Mouse (Mus musculus) frontal cortex, postnatal 10 days (tissue): ENCODE measurements around the gene Smim6.
A peak's percentile ranks its signal among the peaks of the same experiment; 100 is the strongest.

Experiments used
- DNase-seq, 2 experiments: peaks; one replicate each; pipeline ENCODE4 v3.0.0; 2022; ENCODE audit warnings: low spot score in 2 of 2, mixed read lengths in 1 of 2

The Smim6 gene

DNA sequence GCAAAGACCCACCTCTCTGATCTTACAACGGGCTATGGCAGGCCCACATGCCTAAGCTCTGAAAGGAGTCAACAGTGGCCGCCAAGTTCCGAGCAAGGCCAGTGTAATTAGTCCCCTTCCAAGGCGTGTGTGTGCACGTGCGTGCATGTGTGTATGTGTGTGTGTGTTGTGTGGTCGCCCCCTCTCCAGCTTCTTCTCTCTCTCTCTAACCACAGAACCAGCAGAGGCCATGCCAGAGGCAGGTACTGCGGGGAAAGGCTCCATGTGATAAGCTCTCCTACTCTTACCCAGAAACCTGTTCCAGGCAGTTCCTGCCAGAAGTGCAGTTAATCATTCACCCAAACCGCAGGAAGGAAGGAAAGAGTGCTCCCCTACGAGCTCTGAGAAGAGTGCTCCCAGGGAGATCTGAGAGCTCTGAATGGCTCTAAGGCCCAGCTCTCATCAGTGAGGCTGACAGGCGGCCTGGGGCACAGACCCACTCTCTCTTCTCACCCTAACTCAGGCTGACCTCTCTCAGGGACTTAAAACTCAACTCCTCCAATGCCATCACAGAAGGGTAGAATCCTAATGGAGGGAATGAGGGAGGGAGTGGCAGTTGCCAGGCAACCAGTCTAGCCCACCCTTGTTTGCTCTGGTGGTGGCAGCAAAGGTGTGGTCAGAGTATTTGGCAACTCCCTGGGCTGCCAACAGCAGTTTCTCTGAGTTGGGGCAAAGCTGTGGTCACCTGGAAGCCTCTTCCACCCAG, at the start of gene Smim6:
Gene Smim6 (plus strand): TSS at position 386 of the 745 bp plus-strand sequence.
- DNase-seq: no peak

DNA sequence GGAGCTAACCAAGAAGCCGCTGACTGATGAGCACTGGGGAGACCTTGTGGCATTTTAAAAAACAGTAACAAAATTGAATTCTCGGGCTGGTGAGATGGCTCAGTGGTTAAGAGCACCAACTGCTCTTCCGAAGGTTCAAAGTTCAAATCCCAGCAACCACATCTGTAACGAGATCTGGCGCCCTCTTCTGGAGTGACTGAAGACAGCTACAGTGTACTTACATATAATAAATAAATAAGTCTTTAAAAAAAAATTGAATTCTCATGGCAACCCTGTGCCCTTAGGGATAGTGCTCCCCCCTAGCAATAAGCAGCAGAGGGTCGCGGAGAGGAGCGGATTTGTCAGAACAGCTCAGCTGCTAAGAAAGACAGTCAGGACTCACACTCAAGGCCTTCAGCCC, 47.9 kb upstream of the Smim6 start:
- DNase-seq: no peak

DNA sequence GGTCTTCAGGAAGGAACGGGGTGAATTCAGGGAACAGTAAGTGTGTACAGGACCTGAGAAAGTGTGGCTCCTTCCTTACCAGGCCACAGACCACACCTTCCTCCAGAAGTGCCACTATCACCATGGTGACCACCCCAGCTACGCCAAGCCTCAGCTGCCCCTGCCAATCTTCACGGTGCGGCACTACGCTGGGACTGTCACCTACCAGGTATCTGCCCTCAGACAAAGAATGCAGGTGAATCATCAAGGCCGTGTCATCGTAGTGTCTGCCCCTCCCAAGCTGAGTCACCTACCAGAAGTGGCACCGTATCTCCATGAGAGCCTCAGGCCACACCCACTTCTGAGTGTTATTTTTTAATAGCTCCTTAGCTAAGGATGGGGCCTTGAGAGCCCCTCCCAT, 42.4 kb upstream of the Smim6 start:
- DNase-seq: no peak

DNA sequence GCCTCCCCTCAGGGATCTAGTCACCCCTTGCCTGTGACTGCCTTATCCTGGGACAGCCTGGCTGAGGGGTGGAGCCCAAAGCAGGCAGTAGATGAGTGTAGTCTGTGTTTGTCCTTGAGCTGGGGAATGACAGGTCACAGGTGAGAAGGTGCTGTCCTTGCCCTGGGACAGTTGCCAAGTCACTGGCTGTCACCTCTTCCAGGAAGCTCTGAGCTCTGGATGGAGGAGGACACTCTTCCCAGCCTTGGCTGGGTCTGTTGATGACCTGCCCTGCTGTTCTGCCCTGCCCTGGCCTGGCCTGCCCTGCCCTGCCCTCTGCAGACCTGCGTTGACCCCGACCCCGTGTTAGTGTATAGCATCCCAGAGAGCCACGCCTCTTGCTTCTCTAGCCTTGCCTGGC, 39.4 kb upstream of the Smim6 start:
- DNase-seq: no peak

DNA sequence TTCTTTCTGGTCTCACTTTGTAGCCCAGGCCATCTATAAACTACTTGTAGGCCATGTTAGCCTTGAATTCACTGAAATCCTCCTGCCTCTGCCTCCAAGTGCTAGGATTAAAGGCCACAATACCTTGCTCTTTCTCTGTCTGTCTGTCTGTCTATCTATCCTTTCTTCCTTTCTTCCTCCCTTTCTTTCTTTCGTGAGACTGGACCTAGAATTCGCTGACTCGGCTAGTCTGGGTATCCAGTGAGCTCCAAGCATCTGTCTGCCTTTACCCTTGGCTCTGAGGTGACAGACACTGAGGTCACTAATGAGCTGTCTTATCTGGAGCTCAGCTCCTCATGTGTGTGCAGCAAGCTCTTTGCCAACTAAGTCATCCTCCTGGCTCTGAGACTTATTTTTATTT, 35.9 kb upstream of the Smim6 start:
- DNase-seq: no peak

DNA sequence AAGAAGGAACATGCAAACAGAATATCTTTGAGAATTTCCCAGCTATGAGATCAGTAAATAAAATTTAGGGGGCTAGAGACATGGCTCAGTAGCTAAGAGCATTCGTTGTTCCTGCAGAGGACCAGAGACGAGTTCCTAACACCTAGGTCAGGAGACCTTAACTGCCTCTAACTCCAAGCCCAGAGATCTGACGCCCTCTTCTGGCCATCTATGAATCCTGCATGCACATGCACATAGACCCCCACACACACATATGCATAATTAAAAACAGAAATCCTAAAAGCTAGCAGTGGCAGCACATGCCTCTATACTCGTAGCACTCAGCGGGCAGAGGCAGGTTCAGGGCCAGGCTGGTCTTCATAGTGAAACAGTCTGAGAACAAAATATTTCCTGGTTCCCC, 35.4 kb upstream of the Smim6 start:
- DNase-seq: no peak

DNA sequence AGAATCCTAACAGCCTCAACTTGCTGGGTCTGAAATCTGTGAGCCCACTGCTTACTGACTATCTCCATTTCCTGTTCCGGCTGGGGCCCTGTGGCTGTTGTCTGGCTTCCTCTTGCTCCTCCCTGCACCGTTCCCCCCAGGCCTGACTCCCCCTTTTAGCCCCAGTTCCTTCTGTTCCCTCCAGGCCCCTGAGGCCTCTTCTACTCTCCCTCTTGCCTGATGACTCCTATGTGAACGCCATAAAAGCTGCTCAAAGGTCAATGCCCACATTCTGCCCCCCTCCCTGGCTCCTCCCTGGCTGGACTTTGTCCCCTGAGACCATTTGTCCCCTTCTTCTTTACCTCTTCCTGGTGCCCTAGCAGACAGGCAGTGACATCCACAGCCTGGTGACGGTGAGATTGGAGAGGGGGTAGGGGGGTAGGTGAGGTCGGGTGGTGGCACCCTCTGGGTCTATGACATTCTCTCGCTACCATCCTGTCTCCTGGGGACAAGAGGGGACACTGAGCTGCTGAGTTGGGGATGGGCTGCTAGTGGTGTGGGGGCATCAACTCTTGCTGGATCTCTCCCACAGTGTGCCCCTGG, 34.6 kb upstream of the Smim6 start:
- no peak for DNase-seq

DNA sequence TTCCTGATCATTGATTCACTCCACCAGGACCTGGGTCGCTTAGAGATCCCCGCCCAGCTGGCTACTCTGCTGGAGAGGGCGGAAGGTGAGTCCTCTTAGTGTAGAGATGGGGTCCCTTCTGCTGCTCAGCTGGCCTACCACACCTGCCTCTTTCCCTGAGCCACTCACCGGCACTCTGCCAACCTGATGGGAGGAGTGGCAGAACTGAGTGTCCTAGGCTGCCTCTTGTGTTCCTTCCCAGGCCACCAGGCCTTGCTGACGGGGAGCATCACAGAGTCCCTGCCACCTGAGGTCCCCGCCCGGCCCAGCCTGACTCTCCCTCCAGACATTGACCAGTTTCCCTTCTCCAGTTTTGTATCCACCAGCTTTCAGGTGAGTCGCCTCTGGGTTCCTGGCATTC, 33.7 kb upstream of the Smim6 start:
- DNase-seq: no peak

DNA sequence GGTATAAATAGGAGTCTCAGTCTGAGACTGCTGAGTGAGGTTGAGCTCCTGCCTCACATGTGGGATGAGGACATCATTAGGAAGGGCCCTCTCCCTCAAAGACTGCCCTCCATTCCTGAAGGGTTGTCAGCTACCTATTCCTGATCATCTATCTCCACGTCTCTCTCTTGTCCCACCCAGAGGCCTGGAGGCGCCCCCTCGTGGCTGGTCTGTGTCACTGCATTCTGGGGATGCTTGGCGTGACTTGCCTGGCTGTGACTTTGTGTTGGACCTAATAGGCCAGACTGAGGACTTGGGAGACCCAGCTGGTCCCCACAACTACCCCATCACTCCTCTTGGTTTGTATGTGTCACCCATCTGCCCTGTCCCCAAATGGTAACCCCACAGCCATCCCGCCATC, 30.8 kb upstream of the Smim6 start:
- no peak for DNase-seq

DNA sequence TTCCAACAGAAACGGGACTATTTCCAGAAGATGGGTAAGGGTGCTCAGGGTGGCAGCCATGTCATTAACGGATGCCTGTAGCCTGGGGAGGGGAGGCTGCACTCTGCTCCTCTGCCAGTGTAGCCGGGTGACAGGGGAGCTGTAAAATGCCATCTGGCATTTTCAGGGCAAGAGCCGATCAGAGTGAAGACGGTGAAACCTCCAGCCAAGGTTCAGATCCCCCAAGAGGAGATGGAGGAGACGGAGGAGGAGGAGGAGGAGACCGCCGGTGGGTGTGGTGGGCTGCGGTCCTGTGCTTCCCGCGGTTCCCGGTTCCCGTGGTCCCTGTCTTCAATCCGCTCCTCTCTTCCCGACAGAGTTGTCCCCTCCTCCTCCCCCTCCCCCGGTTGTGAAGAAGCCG, 28.6 kb upstream of the Smim6 start:
- DNase-seq: no peak

DNA sequence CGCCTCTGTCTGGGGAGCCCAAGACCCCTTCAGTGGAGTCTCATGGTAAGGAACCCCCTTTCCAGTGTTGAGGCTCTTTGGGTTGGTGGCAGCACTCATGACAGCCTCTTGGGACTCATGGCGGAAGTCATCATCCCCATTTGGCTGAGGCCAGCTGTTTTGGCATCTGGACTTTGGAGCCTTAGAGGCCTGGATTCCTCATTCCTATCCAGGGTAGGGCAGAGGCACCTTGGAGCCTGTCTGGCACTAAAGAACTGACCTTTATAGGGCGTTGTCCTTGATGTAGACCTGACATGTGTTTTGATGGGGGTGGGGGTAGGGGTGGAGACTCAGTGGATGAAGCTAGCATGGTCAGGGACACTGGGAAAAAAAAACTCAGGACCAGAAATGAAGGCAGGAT, 27.5 kb upstream of the Smim6 start:
- DNase-seq: no peak

DNA sequence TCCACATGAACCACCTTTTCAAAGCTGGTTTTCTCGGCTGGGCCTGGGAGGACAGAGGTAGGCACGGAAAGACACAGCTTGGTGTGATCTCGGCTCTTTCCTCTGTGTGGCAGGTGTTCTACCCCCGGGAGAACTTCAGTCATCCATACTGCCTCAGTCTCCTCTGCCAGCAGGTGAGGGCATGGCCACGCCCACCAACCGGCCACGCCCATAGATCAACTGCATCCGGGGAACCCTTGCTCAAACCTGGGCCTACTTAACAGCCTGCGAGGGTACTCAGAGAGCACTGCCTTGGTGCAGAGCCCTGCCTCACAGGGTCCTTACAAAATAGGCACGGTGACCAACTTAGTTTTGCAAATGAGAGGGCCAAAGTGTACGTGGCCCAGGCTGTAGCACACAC, 26.5 kb upstream of the Smim6 start:
- no peak for DNase-seq

DNA sequence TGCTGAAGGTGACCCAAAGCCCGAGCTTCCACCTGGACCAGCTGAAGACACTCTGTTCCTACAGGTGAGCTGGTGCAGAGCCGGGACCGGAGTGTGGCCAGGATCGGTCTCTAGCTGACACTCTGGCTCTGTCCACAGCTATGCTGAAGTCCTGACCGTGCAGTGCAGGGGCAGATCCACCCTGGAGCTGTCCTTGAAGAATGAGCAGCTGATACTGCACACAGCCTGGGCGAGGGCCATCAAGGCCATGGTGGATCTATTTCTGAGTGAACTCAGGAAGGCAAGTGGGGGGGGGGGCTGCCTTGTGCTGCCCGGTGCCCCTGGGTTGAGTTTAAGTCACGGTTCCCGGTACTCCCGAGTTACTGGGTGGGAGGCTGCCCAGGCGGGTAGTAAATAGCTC, 25.4 kb upstream of the Smim6 start:
- no peak for DNase-seq

DNA sequence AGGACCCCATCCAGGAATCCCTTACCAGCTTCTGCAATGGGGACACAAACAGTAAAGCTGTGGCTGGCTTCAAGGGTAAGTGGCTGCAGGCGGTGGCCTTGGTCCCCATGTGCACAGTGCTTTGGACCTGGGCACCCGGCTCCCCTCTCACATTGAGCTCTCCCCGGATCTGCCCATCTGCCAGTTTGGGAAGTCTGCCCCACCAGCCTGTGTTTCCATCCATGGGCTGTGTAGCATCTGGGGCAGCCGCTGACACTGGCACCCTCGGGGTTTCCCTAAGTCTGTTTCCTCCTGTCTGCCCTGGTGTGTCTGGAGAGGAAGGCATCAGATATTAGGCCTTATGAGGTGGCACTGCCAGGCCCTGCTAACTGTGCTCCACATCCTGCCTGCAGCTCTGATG, 23.8 kb upstream of the Smim6 start:
- no peak for DNase-seq

DNA sequence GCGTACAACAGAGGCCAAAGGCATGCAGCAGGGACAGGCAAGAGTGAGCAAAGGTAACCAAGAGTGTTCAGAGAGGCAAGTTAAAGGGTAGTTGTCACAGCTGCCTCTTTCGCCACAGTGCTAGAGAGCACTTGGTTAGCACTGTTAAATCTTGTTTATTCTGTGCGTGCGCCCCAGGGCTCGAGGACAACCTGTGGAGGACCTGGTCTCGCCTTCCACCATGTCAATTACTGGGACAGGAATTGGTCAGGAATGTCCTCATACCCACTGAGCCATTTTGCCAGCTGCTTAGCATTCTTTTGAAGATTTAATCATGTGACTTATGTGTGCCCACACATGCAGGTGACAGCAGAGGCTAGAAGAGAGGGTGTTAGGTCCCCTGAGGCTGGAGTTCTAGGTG, 22.7 kb upstream of the Smim6 start:
- DNase-seq: no peak

DNA sequence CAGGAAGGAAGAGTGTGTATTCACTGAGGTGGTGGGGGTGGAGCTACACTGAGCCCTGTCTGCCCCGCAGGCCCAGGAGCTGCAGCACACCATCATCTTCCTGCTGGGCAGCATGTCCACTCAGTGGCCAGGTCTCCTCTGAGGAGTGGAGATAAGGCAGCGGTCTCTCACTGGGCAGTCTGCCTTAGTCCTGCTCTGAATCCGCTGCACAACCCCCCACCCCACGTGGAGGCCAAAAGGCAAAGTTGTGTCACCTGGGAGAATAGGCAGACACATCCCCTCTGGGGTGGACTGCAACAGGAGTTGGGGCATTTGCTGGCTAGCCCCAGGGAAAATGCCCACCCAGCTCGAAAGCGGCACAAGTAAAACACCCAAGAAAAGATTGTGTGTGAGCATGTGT, 19.6 kb upstream of the Smim6 start:
- DNase-seq: no peak

DNA sequence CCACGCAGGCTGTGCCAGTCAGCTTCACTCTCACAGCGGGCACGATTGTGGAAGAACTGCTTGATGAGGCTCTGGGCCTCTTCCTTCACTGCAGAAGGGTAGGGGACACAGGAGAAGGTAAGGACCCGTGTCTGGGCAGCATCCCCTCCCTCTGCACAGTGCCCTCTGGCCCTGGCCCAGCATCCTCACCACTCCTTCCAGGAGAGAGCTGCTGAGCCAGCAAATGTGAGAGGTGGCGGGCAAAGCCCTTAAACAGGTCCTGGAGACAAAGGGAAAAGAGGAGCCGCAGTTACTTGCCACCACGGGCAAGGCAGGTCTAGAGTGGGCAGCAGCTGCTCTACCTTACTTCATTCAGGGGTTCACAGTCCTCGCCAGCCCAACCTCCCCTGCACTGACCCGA, 18.7 kb upstream of the Smim6 start:
- DNase-seq: no peak

DNA sequence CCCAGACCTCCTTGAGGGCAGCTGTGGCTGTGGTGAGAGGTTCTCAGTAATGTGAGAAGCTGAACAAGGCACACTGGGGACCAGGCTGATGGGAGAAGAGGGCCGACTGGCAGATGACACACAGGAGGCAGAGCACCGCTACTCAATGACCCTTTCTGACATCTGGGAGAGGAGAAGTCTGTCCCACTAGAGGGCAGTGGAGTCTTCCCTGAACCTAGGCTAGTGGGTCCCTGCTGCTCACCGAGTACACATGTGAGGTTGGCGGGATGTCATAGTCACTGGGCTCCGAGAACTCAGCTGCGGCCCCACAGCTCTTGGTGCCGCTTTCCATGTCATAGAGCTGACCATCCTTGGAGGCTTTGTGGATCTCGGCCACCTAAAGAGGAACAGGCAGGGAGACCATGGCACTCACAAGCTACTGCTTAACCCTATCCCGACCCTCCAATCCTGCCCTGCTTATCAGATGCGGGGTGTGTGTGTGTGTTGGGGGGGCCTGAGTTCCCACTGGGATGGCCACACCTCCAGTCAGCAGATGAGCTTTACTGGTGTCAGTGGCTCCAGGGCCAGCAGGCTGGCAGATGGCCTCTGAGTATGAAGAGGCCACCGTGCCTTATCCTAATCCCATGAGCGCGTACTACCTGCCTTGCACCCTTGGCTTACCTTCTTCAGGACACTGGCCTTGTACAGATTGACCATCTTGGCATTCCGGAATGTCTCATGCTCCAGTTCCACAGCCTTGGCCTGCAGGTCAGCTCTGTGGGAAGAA, 16.9 kb upstream of the Smim6 start:
- DNase-seq: no peak

DNA sequence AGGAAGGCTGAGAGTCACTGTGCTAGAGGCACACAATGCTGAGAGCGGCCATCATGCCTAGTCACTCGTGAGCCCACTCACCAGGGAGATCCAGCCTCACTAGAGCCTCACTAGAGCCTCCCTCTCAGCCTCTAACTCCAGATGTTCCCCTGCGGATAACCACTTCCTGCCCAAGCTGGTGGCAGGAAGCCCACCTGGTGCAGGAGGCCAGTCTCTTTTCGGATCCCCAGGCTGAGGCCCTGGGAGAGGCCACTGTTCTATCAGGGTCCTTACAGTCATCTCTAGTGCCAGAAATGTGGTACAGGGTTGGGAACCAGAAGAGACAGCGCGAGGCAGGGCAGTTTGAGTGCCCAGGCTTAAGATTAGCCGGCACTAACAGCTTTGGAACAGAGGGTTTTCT, 13.4 kb upstream of the Smim6 start:
- no peak for DNase-seq

DNA sequence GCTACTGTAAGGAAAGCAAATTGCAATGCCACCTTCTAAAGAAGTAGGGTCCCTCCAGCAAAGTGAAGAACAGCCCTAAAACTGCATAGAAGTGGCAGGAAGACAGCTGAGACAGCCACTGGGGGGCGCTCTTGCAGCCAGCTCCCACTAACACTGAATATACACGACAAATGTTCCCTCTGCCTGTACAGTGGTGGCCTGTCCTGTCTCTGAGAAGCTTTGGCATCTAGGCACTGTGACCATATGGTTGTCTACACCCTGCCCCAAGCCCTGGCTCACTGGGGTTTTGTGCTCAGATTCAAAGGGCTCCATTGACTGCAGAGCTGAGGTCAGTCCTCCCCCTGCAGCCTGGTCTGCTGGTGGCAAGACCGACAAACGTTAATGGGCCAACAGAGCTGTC, 12.9 kb upstream of the Smim6 start:
- DNase-seq: peak; percentile 29 to 57

DNA sequence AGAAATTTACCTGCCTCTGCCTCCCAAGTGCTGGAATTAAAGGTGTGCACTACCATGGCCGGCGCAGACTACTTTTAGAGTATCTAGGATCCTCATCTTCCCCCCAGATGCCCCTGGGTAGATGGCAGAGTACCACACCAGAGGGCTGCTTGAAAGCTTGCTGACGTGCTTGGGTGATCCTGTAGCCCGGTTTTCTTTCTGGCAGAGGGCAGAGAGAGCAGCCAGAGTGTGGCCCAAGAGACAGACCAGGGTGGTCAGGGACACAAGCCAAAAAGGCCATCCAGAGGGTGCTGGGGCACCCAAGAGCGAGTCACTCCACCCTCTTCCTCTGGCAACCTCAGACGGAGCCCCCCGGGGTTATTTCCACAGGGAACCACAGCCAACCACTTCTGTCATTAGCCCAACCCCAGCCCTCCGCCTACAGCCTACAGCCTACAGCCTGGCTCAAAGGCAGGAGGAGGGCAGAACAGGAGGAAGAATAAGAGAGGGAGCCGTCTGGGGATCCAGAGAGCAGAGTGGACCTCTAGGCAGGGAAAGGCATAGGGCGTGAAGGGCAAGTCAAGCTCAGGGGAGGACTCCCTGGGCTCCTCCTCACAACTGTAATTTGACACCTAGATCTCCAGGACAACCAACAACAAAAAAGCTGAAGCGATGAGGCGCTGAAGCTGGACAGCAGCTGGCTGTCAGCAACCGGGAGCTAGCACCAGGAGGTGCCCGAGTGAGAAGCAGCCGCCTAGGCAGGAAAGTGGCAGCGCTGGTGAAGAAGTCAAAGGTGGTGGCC, 12.1 kb upstream of the Smim6 start, which contains the start of gene Smim5:
Gene Smim5 (plus strand): TSS at position 481 of the 781 bp plus-strand sequence.
- no peak for DNase-seq
